ENCODE assay signal across 9 mouse cellular contexts in genomic region chr3:100417772-100418311, GRCm38 (mm10).
DNase-seq lines count a peak whose midpoint lies in the region; ATAC-seq and TF ChIP-seq lines count a peak whose summit lies in the region.
"Had no signal": no experiment of that assay in that cellular context is flagged by ENCODE, and none has a peak within 500 bp of the region (broad histone marks: within the 10 kb centered on the region; RNA-seq: fewer than 3 reads in every experiment).

No protein-coding gene starts in this region.

- in situ Hi-C loops in Patski (cut with MboI; ENCODE audit: low pct_unique_long_range_greater_than_20kb), result no loop called here

- peak overlapping the region; percentile 6; the same call in 1 of the 2 replicates for H3K4me3 ChIP-seq in forebrain, postnatal 0 days (ENCODE audit: low read depth, low read length)
- no peak overlapping the region for H3K4me3 ChIP-seq in limb, embryonic 14.5 days (replicated peaks; ENCODE audit: low read length)
- H3K4me3 ChIP-seq: lung, embryonic 15.5 days had no signal

- POLR2A ChIA-PET in Patski (lab: Charles Lee), result interaction anchor here (0.5 kb wide), 1 partner anchor 138 kb away, joined by 3 read pairs; no protein-coding TSS in a partner anchor

- TF ChIP-seq CTCF in Patski (IDR thresholded peaks at IDR 0.05), result peak; percentile 50
- TF ChIP-seq CTCF in forebrain, postnatal 0 days (IDR thresholded peaks at IDR 0.05; ENCODE audit: low read depth), result peak; percentile 9; the same call in 1 of the 2 replicates

- CTCF ChIA-PET in Patski (lab: Charles Lee), result interaction anchor here (0.8 to 7.6 kb wide), 8 partner anchors 14 to 150 kb away, joined by 3 to 46 read pairs (median 4); no protein-coding TSS in a partner anchor

- no peaks in the 10 kb centered on the region for H3K36me3 ChIP-seq in forebrain, postnatal 0 days (ENCODE audit: insufficient read depth)
- no peaks in the 10 kb centered on the region for H3K36me3 ChIP-seq in limb, embryonic 14.5 days (ENCODE audit: control insufficient read depth, insufficient read depth, low read length)
- H3K36me3 ChIP-seq: lung, embryonic 15.5 days had no signal

- peak overlapping the region; percentile 36 for H3K4me2 ChIP-seq in forebrain, postnatal 0 days (ENCODE audit: low read depth)
- H3K4me2 ChIP-seq in limb, embryonic 14.5 days (replicated peaks; ENCODE audit: low read depth, low read length, severe bottlenecking), result no peak overlapping the region
- H3K4me2 ChIP-seq: lung, embryonic 15.5 days had no signal

- no peaks in the 10 kb centered on the region for H3K27me3 ChIP-seq in Patski
- H3K27me3 ChIP-seq in forebrain, postnatal 0 days (ENCODE audit: insufficient read depth, low read length), result no peaks in the 10 kb centered on the region
- no peaks in the 10 kb centered on the region for H3K27me3 ChIP-seq in limb, embryonic 14.5 days (ENCODE audit: control insufficient read depth, insufficient read depth, low read length)
- H3K27me3 ChIP-seq: lung, embryonic 15.5 days had no signal

- 6% methylated on average over 10 of the region's 10 CpGs for WGBS in forebrain, postnatal 0 days
- WGBS in limb, embryonic 14.5 days, result 24% methylated on average over 10 of the region's 10 CpGs

- peak; percentile 53 to 65 for DNase-seq in cerebellum, postnatal 10 days
- DNase-seq in Patski (ENCODE audit: low read depth, low spot score), result peak; percentile 61
- DNase-seq in forebrain, postnatal 0 days, result peak; percentile 64
- DNase-seq in limb, embryonic 14.5 days (ENCODE audit: low spot score), result peak; percentile 47
- no peak for DNase-seq in lung, postnatal 25 days (ENCODE audit: low spot score)
- no peak for DNase-seq in adrenal gland, adult 8-10 months
- no peak for DNase-seq in lung, postnatal 10 days

- no peak for ATAC-seq in cerebellum, adult (ENCODE audit: insufficient number of reproducible peaks, low FRiP score, low TSS enrichment)
- ATAC-seq in Patski, result peak; percentile 32
- ATAC-seq in forebrain, postnatal 0 days, result peak; percentile 88
- 0 out of 2 replicates have a peak, but pooled peaks have one; percentile 34 for ATAC-seq in limb, embryonic 14.5 days (ENCODE audit: low FRiP score, low read depth)

- H3K27ac ChIP-seq in forebrain, postnatal 0 days (ENCODE audit: low read depth, low read length), result no peak overlapping the region
- no peak overlapping the region for H3K27ac ChIP-seq in limb, embryonic 14.5 days (replicated peaks; ENCODE audit: low read depth, low read length)
- H3K27ac ChIP-seq: lung, embryonic 15.5 days had no signal

- no peak overlapping the region for H3K9ac ChIP-seq in forebrain, postnatal 0 days
- H3K9ac ChIP-seq in limb, embryonic 14.5 days (ENCODE audit: low read depth, low read length, severe bottlenecking), result no peak overlapping the region
- H3K9ac ChIP-seq: lung, embryonic 15.5 days had no signal

- no peak for TF ChIP-seq POLR2A in limb, embryonic 14.5 days (IDR thresholded peaks at IDR 0.05; ENCODE audit: borderline replicate concordance, extremely low read depth, insufficient read depth, insufficient read length)

- H3K9me3 ChIP-seq in forebrain, postnatal 0 days (ENCODE audit: low read length), result no peaks in the 10 kb centered on the region
- H3K9me3 ChIP-seq in limb, embryonic 14.5 days (ENCODE audit: control insufficient read depth, low read length), result no peaks in the 10 kb centered on the region
- H3K9me3 ChIP-seq: lung, embryonic 15.5 days had no signal

- peaks cover 12% of the 10 kb centered on the region for H3K4me1 ChIP-seq in forebrain, postnatal 0 days (ENCODE audit: insufficient read depth)
- peaks cover 6% of the 10 kb centered on the region for H3K4me1 ChIP-seq in limb, embryonic 14.5 days (ENCODE audit: control insufficient read depth, insufficient read depth, low read length)
- H3K4me1 ChIP-seq: lung, embryonic 15.5 days had no signal

Comparison
In these comparisons a context has a peak if more than half of its experiments do, and no peak if none do; other contexts are left out.
1. DNase-seq: peak in cerebellum, postnatal 10 days (2 of 2), Patski (single experiment), forebrain, postnatal 0 days (single experiment) and limb, embryonic 14.5 days (single experiment); none in lung, postnatal 25 days (single experiment), adrenal gland, adult 8-10 months (single experiment) and lung, postnatal 10 days (single experiment).